Comparison of ENCODE assay signal across 12 mouse cellular contexts in the genomic region with DNA sequence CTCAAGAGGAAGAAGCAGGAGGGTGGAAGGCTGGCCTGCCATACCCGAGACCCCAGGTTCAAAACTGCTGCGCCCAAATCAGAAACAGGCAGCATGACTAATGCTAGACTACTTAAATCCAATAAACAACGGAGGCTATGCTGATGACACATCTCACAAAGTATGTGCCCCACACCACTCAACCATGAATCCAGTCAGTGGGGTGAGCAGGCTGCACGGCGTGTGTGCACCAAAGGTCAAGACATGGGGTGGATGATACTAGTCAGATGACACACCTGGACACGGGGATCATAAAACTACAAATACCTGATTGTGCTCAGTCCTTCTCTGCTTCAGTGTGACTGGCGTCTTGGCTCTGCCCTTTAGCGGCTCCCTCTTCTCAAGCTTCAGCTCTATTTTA. TPM values are rescaled to one million over a fixed set of nuclear protein-coding genes. Genes with fewer than 3 reads are reported as not detected.
DNase-seq lines count a peak whose midpoint lies in the region; ATAC-seq and TF ChIP-seq lines count a peak whose summit lies in the region.
"Had no signal": no experiment of that assay in that cellular context is flagged by ENCODE, and none has a peak within 500 bp of the region (broad histone marks: within the 10 kb centered on the region; RNA-seq: fewer than 3 reads in every experiment).

No protein-coding gene starts in this region.

- peaks cover 4% of the 10 kb centered on the region; the same call in 1 of the 2 replicates for H3K4me1 ChIP-seq in heart, embryonic 15.5 days (replicated peaks)
- no peaks in the 10 kb centered on the region for H3K4me1 ChIP-seq in embryonic facial prominence, embryonic 15.5 days
- no peaks in the 10 kb centered on the region for H3K4me1 ChIP-seq in stomach, postnatal 0 days (replicated peaks; ENCODE audit: control insufficient read depth, insufficient read depth)
- no peaks in the 10 kb centered on the region for H3K4me1 ChIP-seq in hindbrain, embryonic 13.5 days (replicated peaks)
- H3K4me1 ChIP-seq: forebrain, embryonic 10.5 days had no signal

- no peak overlapping the region for H3K4me2 ChIP-seq in heart, embryonic 15.5 days
- H3K4me2 ChIP-seq in embryonic facial prominence, embryonic 15.5 days (replicated peaks), result no peak overlapping the region
- H3K4me2 ChIP-seq in stomach, postnatal 0 days (replicated peaks; ENCODE audit: low read depth), result no peak overlapping the region
- no peak overlapping the region for H3K4me2 ChIP-seq in hindbrain, embryonic 13.5 days

- H3K4me3 ChIP-seq in heart, embryonic 15.5 days, result no peak overlapping the region
- no peak overlapping the region for H3K4me3 ChIP-seq in embryonic facial prominence, embryonic 15.5 days (replicated peaks)
- no peak overlapping the region for H3K4me3 ChIP-seq in stomach, postnatal 0 days (ENCODE audit: low read depth, low read length)
- H3K4me3 ChIP-seq in hindbrain, embryonic 13.5 days, result no peak overlapping the region
- H3K4me3 ChIP-seq: forebrain, embryonic 10.5 days; megakaryocyte, embryonic 14.5 days had no signal

- 0 out of 2 replicates have a peak overlapping the region, but pooled peaks have one; percentile 37 for H3K27ac ChIP-seq in heart, embryonic 15.5 days
- no peak overlapping the region for H3K27ac ChIP-seq in embryonic facial prominence, embryonic 15.5 days (replicated peaks)
- no peak overlapping the region for H3K27ac ChIP-seq in stomach, postnatal 0 days (replicated peaks)
- no peak overlapping the region for H3K27ac ChIP-seq in hindbrain, embryonic 13.5 days
- H3K27ac ChIP-seq: forebrain, embryonic 10.5 days had no signal

- TF ChIP-seq EP300 in stomach, postnatal 0 days (optimal IDR thresholded peaks at IDR 0.05), result no peak

- H3K9me3 ChIP-seq in heart, embryonic 15.5 days (replicated peaks), result no peaks in the 10 kb centered on the region
- no peaks in the 10 kb centered on the region for H3K9me3 ChIP-seq in embryonic facial prominence, embryonic 15.5 days (replicated peaks)
- H3K9me3 ChIP-seq in stomach, postnatal 0 days (ENCODE audit: control insufficient read depth, low read length), result no peaks in the 10 kb centered on the region
- H3K9me3 ChIP-seq in hindbrain, embryonic 13.5 days, result no peaks in the 10 kb centered on the region
- H3K9me3 ChIP-seq: forebrain, embryonic 10.5 days; megakaryocyte, embryonic 14.5 days had no signal

- no peak for ATAC-seq in heart, embryonic 15.5 days (replicated peaks; ENCODE audit: insufficient number of reproducible peaks, insufficient read depth, low FRiP score, low read depth)
- peak; percentile 37; the same call in 1 of the 2 replicates for ATAC-seq in embryonic facial prominence, embryonic 15.5 days (ENCODE audit: insufficient number of reproducible peaks, low FRiP score, low TSS enrichment, low read depth)
- ATAC-seq in stomach, postnatal 0 days (ENCODE audit: low FRiP score, low TSS enrichment), result peak; percentile 49; the same call in 1 of the 2 replicates
- ATAC-seq in hindbrain, embryonic 13.5 days (ENCODE audit: low FRiP score), result no peak
- ATAC-seq: hindbrain, embryonic 16.5 days had no signal

- WGBS in heart, embryonic 15.5 days, result 71% methylated on average over 8 of the region's 8 CpGs
- WGBS in embryonic facial prominence, embryonic 15.5 days, result 58% methylated on average over 8 of the region's 8 CpGs
- WGBS in stomach, postnatal 0 days, result 51% methylated on average over 8 of the region's 8 CpGs
- 91% methylated on average over 8 of the region's 8 CpGs for WGBS in hindbrain, embryonic 13.5 days

- H3K27me3 ChIP-seq in heart, embryonic 15.5 days, result no peaks in the 10 kb centered on the region
- H3K27me3 ChIP-seq in embryonic facial prominence, embryonic 15.5 days, result no peaks in the 10 kb centered on the region
- no peaks in the 10 kb centered on the region for H3K27me3 ChIP-seq in stomach, postnatal 0 days (ENCODE audit: control insufficient read depth, insufficient read depth, low read length)
- no peaks in the 10 kb centered on the region for H3K27me3 ChIP-seq in hindbrain, embryonic 13.5 days
- H3K27me3 ChIP-seq: megakaryocyte, embryonic 14.5 days had no signal

- peaks cover 75% of the 10 kb centered on the region for H3K36me3 ChIP-seq in heart, embryonic 15.5 days
- H3K36me3 ChIP-seq in embryonic facial prominence, embryonic 15.5 days, result peaks cover 78% of the 10 kb centered on the region
- H3K36me3 ChIP-seq in stomach, postnatal 0 days (ENCODE audit: control insufficient read depth, insufficient read depth, low read length), result peaks cover 20% of the 10 kb centered on the region
- H3K36me3 ChIP-seq in hindbrain, embryonic 13.5 days, result peaks cover 75% of the 10 kb centered on the region

- intact Hi-C loops in heart, postnatal 25 days (cut with DNase I), result no loop called here

- DNase-seq in heart, postnatal 25 days (ENCODE audit: low spot score), result no peak
- peak; percentile 16 for DNase-seq in urinary bladder, postnatal 25 days (ENCODE audit: low spot score)
- no peak for DNase-seq in urinary bladder, postnatal 10 days (ENCODE audit: low spot score)
- no peak for DNase-seq in stomach, postnatal 0 days (ENCODE audit: low spot score)
- no peak for DNase-seq in left cerebral cortex, adult 9 months (ENCODE audit: low spot score in 2 of 2)
- DNase-seq: cerebellum, postnatal 36 days had no signal

- no peak overlapping the region for H3K9ac ChIP-seq in heart, embryonic 15.5 days
- no peak overlapping the region for H3K9ac ChIP-seq in embryonic facial prominence, embryonic 15.5 days
- H3K9ac ChIP-seq in stomach, postnatal 0 days (ENCODE audit: low read length), result no peak overlapping the region
- H3K9ac ChIP-seq in hindbrain, embryonic 13.5 days, result no peak overlapping the region

- TF ChIP-seq CTCF in stomach, postnatal 0 days (IDR thresholded peaks at IDR 0.05; ENCODE audit: low read depth), result no peak

RNA-seq across cellular contexts. Expression of gene Tmpo, which starts 22.7 kb away (rescaled TPM):
- 154 and 159 TPM in 2 replicates for polyA plus RNA-seq in heart, embryonic 15.5 days (2015; fragmentation: Nextera tagmentation; extraction: Ambion mirVana)
- 10 to 100 TPM; 40.1 to 45.7 TPM for total RNA-seq in heart, postnatal 25 days (2021)
- 198 and 203 TPM in 2 replicates for polyA plus RNA-seq in embryonic facial prominence, embryonic 15.5 days (2015; fragmentation: Nextera tagmentation; extraction: Ambion mirVana)
- 57.1 and 59.6 TPM in 2 replicates for polyA plus RNA-seq in stomach, postnatal 0 days (2015; fragmentation: Nextera tagmentation; extraction: Ambion mirVana)
- 123 and 129 TPM in 2 replicates for polyA plus RNA-seq in hindbrain, embryonic 13.5 days (2015; fragmentation: Nextera tagmentation; extraction: Ambion mirVana)

RNA-seq across cellular contexts. Expression of gene Slc25a3, which starts 34.6 kb away (rescaled TPM):
- polyA plus RNA-seq in heart, embryonic 15.5 days (2015; fragmentation: Nextera tagmentation; extraction: Ambion mirVana), result 912 and 1,036 TPM in 2 replicates
- total RNA-seq in heart, postnatal 25 days (2021), result 1,000 to 10,000 TPM; 2,502 to 2,645 TPM
- 417 and 423 TPM in 2 replicates for polyA plus RNA-seq in embryonic facial prominence, embryonic 15.5 days (2015; fragmentation: Nextera tagmentation; extraction: Ambion mirVana)
- 523 and 539 TPM in 2 replicates for polyA plus RNA-seq in stomach, postnatal 0 days (2015; fragmentation: Nextera tagmentation; extraction: Ambion mirVana)
- 506 and 512 TPM in 2 replicates for polyA plus RNA-seq in hindbrain, embryonic 13.5 days (2015; fragmentation: Nextera tagmentation; extraction: Ambion mirVana)

Comparison
In these comparisons a context has a peak if more than half of its experiments do, and no peak if none do; other contexts are left out.
1. ATAC-seq: peak in embryonic facial prominence, embryonic 15.5 days (single experiment) and stomach, postnatal 0 days (single experiment); none in heart, embryonic 15.5 days (single experiment) and hindbrain, embryonic 13.5 days (single experiment).